31 mouse cellular contexts compared by ENCODE assay signal in the genomic region with DNA sequence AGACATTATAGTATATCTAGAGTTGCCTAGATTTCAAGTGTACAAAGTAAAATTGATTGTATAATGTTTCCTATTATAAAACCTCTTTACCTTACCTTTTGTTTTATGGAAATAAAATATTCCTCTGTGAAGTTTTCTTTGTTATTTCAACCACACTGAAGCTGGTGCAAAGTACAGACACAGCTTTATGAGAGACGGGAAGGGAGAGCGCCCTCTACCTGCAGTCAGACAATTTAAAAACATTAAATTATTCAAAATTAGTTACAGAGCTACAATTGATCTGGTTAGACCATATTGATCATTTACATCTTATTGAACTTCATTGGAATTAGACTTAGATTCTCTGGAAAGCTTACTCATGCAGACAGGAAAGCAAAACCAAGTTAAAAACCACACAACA. TPM values are rescaled to one million over a fixed set of nuclear protein-coding genes. Genes with fewer than 3 reads are reported as not detected.
DNase-seq lines count a peak whose midpoint lies in the region; ATAC-seq and TF ChIP-seq lines count a peak whose summit lies in the region.
"Had no signal": no experiment of that assay in that cellular context is flagged by ENCODE, and none has a peak within 500 bp of the region (broad histone marks: within the 10 kb centered on the region; RNA-seq: fewer than 3 reads in every experiment).

No protein-coding gene starts in this region.

- H3K4me2 ChIP-seq in hindbrain, postnatal 0 days (ENCODE audit: low read depth, low read length) = no peak overlapping the region
- H3K4me2 ChIP-seq in hindbrain, embryonic 14.5 days (replicated peaks) = no peak overlapping the region
- H3K4me2 ChIP-seq in lung, embryonic 14.5 days = no peak overlapping the region
- H3K4me2 ChIP-seq: embryonic facial prominence, embryonic 15.5 days; heart, embryonic 12.5 days; hindbrain, embryonic 12.5 days; liver, embryonic 13.5 days; stomach, embryonic 15.5 days had no signal

- H3K36me3 ChIP-seq in hindbrain, postnatal 0 days (ENCODE audit: insufficient read depth, low read length) = no peaks in the 10 kb centered on the region
- no peaks in the 10 kb centered on the region for H3K36me3 ChIP-seq in hindbrain, embryonic 14.5 days (replicated peaks; ENCODE audit: control insufficient read depth, insufficient read depth)
- no peaks in the 10 kb centered on the region for H3K36me3 ChIP-seq in lung, embryonic 14.5 days (ENCODE audit: insufficient read depth)
- H3K36me3 ChIP-seq: embryonic facial prominence, embryonic 15.5 days; heart, embryonic 12.5 days; hindbrain, embryonic 12.5 days; liver, embryonic 13.5 days; stomach, embryonic 15.5 days had no signal

- no peak overlapping the region for H3K4me3 ChIP-seq in hindbrain, postnatal 0 days (ENCODE audit: low read length)
- no peak overlapping the region for H3K4me3 ChIP-seq in hindbrain, embryonic 14.5 days (replicated peaks; ENCODE audit: low read length)
- no peak overlapping the region for H3K4me3 ChIP-seq in lung, embryonic 14.5 days (ENCODE audit: low read depth, low read length)
- H3K4me3 ChIP-seq: embryonic facial prominence, embryonic 15.5 days; gastrocnemius, adult 2 months; heart, embryonic 12.5 days; hindbrain, embryonic 12.5 days; liver, embryonic 13.5 days; stomach, embryonic 15.5 days had no signal

- no peak for TF ChIP-seq POLR2A in brain, embryonic 14.5 days (IDR thresholded peaks at IDR 0.05; ENCODE audit: borderline replicate concordance, extremely low read depth, insufficient read depth, insufficient read length, poor library complexity, severe bottlenecking)

- no peak overlapping the region for H3K27ac ChIP-seq in hindbrain, postnatal 0 days
- no peak overlapping the region for H3K27ac ChIP-seq in hindbrain, embryonic 14.5 days
- no peak overlapping the region for H3K27ac ChIP-seq in lung, embryonic 14.5 days (ENCODE audit: low read depth)
- H3K27ac ChIP-seq: embryonic facial prominence, embryonic 15.5 days; gastrocnemius, adult 2 months; hindbrain, embryonic 12.5 days; liver, embryonic 13.5 days; stomach, embryonic 15.5 days had no signal

- no peak for ATAC-seq in hindbrain, postnatal 0 days
- no peak for ATAC-seq in hindbrain, embryonic 14.5 days (ENCODE audit: low FRiP score)
- ATAC-seq in lung, embryonic 14.5 days (ENCODE audit: insufficient read depth) = no peak
- ATAC-seq: forebrain, embryonic 16.5 days; midbrain, embryonic 16.5 days; Patski had no signal

- TF ChIP-seq CTCF in hindbrain, postnatal 0 days (IDR thresholded peaks at IDR 0.05; ENCODE audit: low read depth) = peak; percentile 32
- TF ChIP-seq CTCF in lung, embryonic 14.5 days (IDR thresholded peaks at IDR 0.05; ENCODE audit: low read depth) = peak; percentile 16; the same call in 1 of the 2 replicates
- TF ChIP-seq CTCF in brain, embryonic 14.5 days (IDR thresholded peaks at IDR 0.05; ENCODE audit: borderline replicate concordance, extremely low read depth, insufficient read depth, insufficient read length) = peak; percentile 15; the same call in 1 of the 2 replicates

- DNase-seq in hindbrain, postnatal 0 days (ENCODE audit: low spot score) = no peak
- DNase-seq in hindbrain, embryonic 14.5 days (ENCODE audit: low spot score) = no peak
- DNase-seq in lung, embryonic 14.5 days = no peak
- no peak for DNase-seq in lung, postnatal 36 days
- peak; percentile 39 for DNase-seq in CD4-positive helper T cell, adult 2 months (ENCODE audit: low read depth, low spot score)
- DNase-seq in brain, embryonic 14.5 days (ENCODE audit: low read depth) = no peak
- no peak for DNase-seq in gastrocnemius, postnatal 36 days
- no peak for DNase-seq in cerebellum, adult 8-10 months
- DNase-seq: adrenal gland, postnatal 10 days; cerebellum, adult 11 months; cerebellum, postnatal 25 days; gastrocnemius, adult 2 months; heart, postnatal 14 days; kidney, adult 18-20 months; kidney, postnatal 14 days; liver, embryonic 13.5 days; lung, postnatal 10 days; retina, postnatal 1 day had no signal

- 64% methylated on average over 2 of the region's 2 CpGs for WGBS in hindbrain, postnatal 0 days
- WGBS in hindbrain, embryonic 14.5 days = 55% methylated on average over 2 of the region's 2 CpGs
- 57% methylated on average over 2 of the region's 2 CpGs for WGBS in lung, embryonic 14.5 days

- no peaks in the 10 kb centered on the region for H3K4me1 ChIP-seq in hindbrain, postnatal 0 days (ENCODE audit: insufficient read depth, low read length)
- H3K4me1 ChIP-seq in hindbrain, embryonic 14.5 days (replicated peaks; ENCODE audit: control insufficient read depth, insufficient read depth, low read length) = no peaks in the 10 kb centered on the region
- H3K4me1 ChIP-seq in lung, embryonic 14.5 days (ENCODE audit: insufficient read depth) = no peaks in the 10 kb centered on the region
- H3K4me1 ChIP-seq: embryonic facial prominence, embryonic 15.5 days; heart, embryonic 12.5 days; hindbrain, embryonic 12.5 days; liver, embryonic 13.5 days; stomach, embryonic 15.5 days had no signal

- no peak overlapping the region for H3K9ac ChIP-seq in hindbrain, postnatal 0 days (replicated peaks; ENCODE audit: low read length)
- H3K9ac ChIP-seq in hindbrain, embryonic 14.5 days = no peak overlapping the region
- no peak overlapping the region for H3K9ac ChIP-seq in lung, embryonic 14.5 days
- H3K9ac ChIP-seq: embryonic facial prominence, embryonic 15.5 days; heart, embryonic 12.5 days; hindbrain, embryonic 12.5 days; liver, embryonic 13.5 days; stomach, embryonic 15.5 days had no signal

- intact Hi-C loops in gastrocnemius, postnatal 36 days (cut with DNase I) = no loop called here

- H3K27me3 ChIP-seq in hindbrain, postnatal 0 days (ENCODE audit: insufficient read depth, low read length) = no peaks in the 10 kb centered on the region
- no peaks in the 10 kb centered on the region for H3K27me3 ChIP-seq in hindbrain, embryonic 14.5 days (ENCODE audit: control insufficient read depth, insufficient read depth, low read length)
- no peaks in the 10 kb centered on the region for H3K27me3 ChIP-seq in lung, embryonic 14.5 days (ENCODE audit: insufficient read depth, low read length)
- H3K27me3 ChIP-seq: embryonic facial prominence, embryonic 15.5 days; heart, embryonic 12.5 days; hindbrain, embryonic 12.5 days; liver, embryonic 13.5 days; Patski; stomach, embryonic 15.5 days had no signal

- H3K9me3 ChIP-seq in hindbrain, postnatal 0 days (ENCODE audit: low read length) = no peaks in the 10 kb centered on the region
- H3K9me3 ChIP-seq in hindbrain, embryonic 14.5 days (ENCODE audit: control insufficient read depth, low read length) = no peaks in the 10 kb centered on the region
- no peaks in the 10 kb centered on the region for H3K9me3 ChIP-seq in lung, embryonic 14.5 days (ENCODE audit: low read depth, low read length)
- H3K9me3 ChIP-seq: embryonic facial prominence, embryonic 15.5 days; heart, embryonic 12.5 days; hindbrain, embryonic 12.5 days; liver, embryonic 13.5 days; stomach, embryonic 15.5 days had no signal

RNA-seq across cellular contexts. Expression of gene Trat1, which starts 5.4 kb away (rescaled TPM):
- under 0.01 and 0.04 TPM in 2 replicates for total RNA-seq in hindbrain, postnatal 0 days (2014; rRNA removed)
- polyA plus RNA-seq in hindbrain, postnatal 0 days (2015; fragmentation: Nextera tagmentation; extraction: Ambion mirVana) = 0.29 TPM in 1 of 2 replicates, not detected in the other
- 0.04 TPM in 1 of 2 replicates, not detected in the other for polyA plus RNA-seq in hindbrain, embryonic 14.5 days (2014; fragmentation: Nextera tagmentation; extraction: Ambion mirVana)
- not detected in 2 replicates for polyA plus RNA-seq in lung, embryonic 14.5 days (2014; fragmentation: Nextera tagmentation; extraction: Ambion mirVana)
- 0.05 and 0.10 TPM in 2 replicates for polyA plus RNA-seq in brain, embryonic 14.5 days (2012; rRNA removed)
- under 1 TPM in 1 of 2 experiments, not detected in 1; 0.46 TPM for total RNA-seq in gastrocnemius, postnatal 36 days (2021)
- total RNA-seq: gastrocnemius, adult 2 months had no signal
- polyA plus RNA-seq: embryonic facial prominence, embryonic 15.5 days; forebrain, embryonic 16.5 days; heart, embryonic 12.5 days; hindbrain, embryonic 12.5 days; limb, embryonic 11.5 days; liver, embryonic 13.5 days; midbrain, embryonic 16.5 days; neural tube, embryonic 11.5 days; Patski had no signal

RNA-seq across cellular contexts. Expression of gene Retnlb, which starts 39.4 kb away (rescaled TPM):
- total RNA-seq in hindbrain, postnatal 0 days (2014; rRNA removed) = not detected in 2 replicates
- polyA plus RNA-seq in hindbrain, postnatal 0 days (2015; fragmentation: Nextera tagmentation; extraction: Ambion mirVana) = not detected in 2 replicates
- not detected in 2 replicates for polyA plus RNA-seq in hindbrain, embryonic 14.5 days (2014; fragmentation: Nextera tagmentation; extraction: Ambion mirVana)
- polyA plus RNA-seq in lung, embryonic 14.5 days (2014; fragmentation: Nextera tagmentation; extraction: Ambion mirVana) = 0.83 and 1.5 TPM in 2 replicates
- not detected in 2 replicates for polyA plus RNA-seq in brain, embryonic 14.5 days (2012; rRNA removed)
- not detected for total RNA-seq in gastrocnemius, postnatal 36 days (2021)
- total RNA-seq: adrenal gland, postnatal 10 days; gastrocnemius, adult 2 months; granulocyte monocyte progenitor cell, adult 5-6 weeks; heart, postnatal 14 days; layer of hippocampus, adult 8-10 months; left cerebral cortex, adult 18-20 months; megakaryocyte-erythroid progenitor cell, adult 5-6 weeks had no signal
- polyA plus RNA-seq: embryonic facial prominence, embryonic 15.5 days; forebrain, embryonic 16.5 days; heart, embryonic 12.5 days; hindbrain, embryonic 12.5 days; limb, embryonic 11.5 days; liver, embryonic 13.5 days; midbrain, embryonic 16.5 days; neural tube, embryonic 11.5 days; Patski; stomach, embryonic 15.5 days had no signal
